Mouse (Mus musculus) MEL (cell line): Measurements from ENCODE around the gene Sgsm3. TPM values are rescaled to one million over a fixed set of nuclear protein-coding genes. Genes with fewer than 3 reads are reported as not detected.

ENCODE experiments used
- DNase-seq: peaks from one replicate; pipeline ENCODE4 v3.0.0; 2011; ENCODE audit warnings: low read depth, low spot score
- H3K27ac ChIP-seq: 2 replicates; pipeline ENCODE4 v1.5.1; 2012; ENCODE audit warnings: low read depth, mild to moderate bottlenecking, control low read depth, low read length, moderate library complexity; ENCODE audit not compliant: control insufficient read depth
- H3K27me3 ChIP-seq, 2 experiments: fragments of 150-350 bp in 1 of 2; sonication (generic) in 1 of 2; 2 replicates each; pipeline ENCODE4 v1.6.1; 2012; ENCODE audit warnings: low read length in 2 of 2, mild to moderate bottlenecking in 2 of 2, improper control_type of control experiment in 1 of 2, moderate library complexity in 1 of 2; ENCODE audit not compliant: insufficient read depth in 2 of 2, control insufficient read depth in 1 of 2
- H3K36me3 ChIP-seq, 2 experiments: 2 replicates each; pipeline ENCODE4 v1.6.1; 2012 to 2014; ENCODE audit warnings: low read length in 2 of 2, improper control_type of control experiment in 1 of 2, inconsistent platforms in 1 of 2, mild to moderate bottlenecking in 1 of 2; ENCODE audit not compliant: insufficient read depth in 2 of 2, control insufficient read depth in 1 of 2
- H3K4me1 ChIP-seq, 2 experiments: fragments of 150-350 bp in 1 of 2; sonication (generic) in 1 of 2; 2 replicates each; pipeline ENCODE4 v1.6.1; 2012; ENCODE audit warnings: low read length in 2 of 2, improper control_type of control experiment in 1 of 2, mild to moderate bottlenecking in 1 of 2; ENCODE audit not compliant: insufficient read depth in 2 of 2, control insufficient read depth in 1 of 2
- H3K4me3 ChIP-seq, 2 experiments: fragments of 150-350 bp in 1 of 2; sonication (generic) in 1 of 2; 2 replicates each; pipeline ENCODE4 v1.5.1; 2012; ENCODE audit warnings: low read depth in 2 of 2, low read length in 2 of 2, mild to moderate bottlenecking in 2 of 2, moderate library complexity in 2 of 2, control low read depth in 1 of 2, improper control_type of control experiment in 1 of 2; ENCODE audit not compliant: control insufficient read depth in 1 of 2, insufficient read depth in 1 of 2
- H3K79me2 ChIP-seq: 2 replicates; pipeline ENCODE4 v1.6.1; 2012; ENCODE audit warnings: mild to moderate bottlenecking, low read length, moderate library complexity; ENCODE audit not compliant: control insufficient read depth, poor library complexity, insufficient read depth
- H3K9ac ChIP-seq: 2 replicates; pipeline ENCODE4 v1.6.1; 2012; ENCODE audit warnings: low read depth, mild to moderate bottlenecking, control low read depth, low read length, moderate library complexity; ENCODE audit not compliant: control insufficient read depth, poor library complexity, severe bottlenecking
- H3K9me3 ChIP-seq: fragments of 150-350 bp; sonication (generic); replicated peaks from 2 replicates; pipeline ENCODE4 v1.6.1; 2012; ENCODE audit warnings: mild to moderate bottlenecking, low read length, improper control_type of control experiment, moderate library complexity; ENCODE audit not compliant: insufficient read depth
- BHLHE40 ChIP-seq: IDR thresholded peaks from 2 replicates; pipeline ENCODE4 v1.6.1; 2012; ENCODE audit warnings: low read depth, mild to moderate bottlenecking, inconsistent platforms, low read length, improper control_type of control experiment, borderline replicate concordance
- CHD1 ChIP-seq: IDR thresholded peaks from 2 replicates; pipeline ENCODE4 v1.6.1; 2012; ENCODE audit warnings: low read depth, mild to moderate bottlenecking, inconsistent platforms, low read length, improper control_type of control experiment
- ELF1 ChIP-seq: IDR thresholded peaks from 2 replicates; pipeline ENCODE4 v1.6.1; 2014; ENCODE audit warnings: low read depth, mild to moderate bottlenecking, inconsistent platforms, low read length, improper control_type of control experiment, moderate library complexity
- ETS1 ChIP-seq: IDR thresholded peaks from 2 replicates; pipeline ENCODE4 v1.6.1; 2012; ENCODE audit warnings: low read depth, mild to moderate bottlenecking, inconsistent platforms, low read length, improper control_type of control experiment, moderate library complexity
- GABPA ChIP-seq: IDR thresholded peaks from 2 replicates; pipeline ENCODE4 v1.6.1; 2012; ENCODE audit warnings: low read depth, mild to moderate bottlenecking, inconsistent platforms, low read length, improper control_type of control experiment, moderate library complexity
- GATA1 ChIP-seq: IDR thresholded peaks from 2 replicates; pipeline ENCODE4 v1.6.1; 2011; ENCODE audit warnings: low read depth, low read length, improper control_type of control experiment
- HCFC1 ChIP-seq: IDR thresholded peaks from 2 replicates; pipeline ENCODE4 v1.6.1; 2012; ENCODE audit warnings: low read depth, mild to moderate bottlenecking, inconsistent platforms, low read length, improper control_type of control experiment, moderate library complexity
- MAZ ChIP-seq: IDR thresholded peaks from 2 replicates; pipeline ENCODE4 v1.6.1; 2012; ENCODE audit warnings: low read depth, mild to moderate bottlenecking, inconsistent platforms, low read length, improper control_type of control experiment
- MEF2A ChIP-seq: IDR thresholded peaks from 2 replicates; pipeline ENCODE4 v1.6.1; 2014; ENCODE audit warnings: low read depth, mild to moderate bottlenecking, inconsistent platforms, low read length, improper control_type of control experiment; ENCODE audit not compliant: poor library complexity, insufficient replicate concordance, severe bottlenecking; ENCODE audit errors: extremely low read depth
- MXI1 ChIP-seq: IDR thresholded peaks from 2 replicates; pipeline ENCODE4 v1.6.1; 2011; ENCODE audit warnings: mild to moderate bottlenecking, low read depth, low read length, improper control_type of control experiment
- MYB ChIP-seq: IDR thresholded peaks from 2 replicates; pipeline ENCODE4 v1.6.1; 2011; ENCODE audit warnings: mild to moderate bottlenecking, low read depth, low read length, improper control_type of control experiment
- MYC ChIP-seq: IDR thresholded peaks from 2 replicates; pipeline ENCODE4 v1.6.1; 2011; ENCODE audit warnings: low read depth, mild to moderate bottlenecking, low read length, improper control_type of control experiment, moderate library complexity
- NELFE ChIP-seq: IDR thresholded peaks from 2 replicates; pipeline ENCODE4 v1.6.1; 2011; ENCODE audit warnings: low read depth, low read length, improper control_type of control experiment
- NRF1 ChIP-seq: IDR thresholded peaks from 2 replicates; pipeline ENCODE4 v1.6.1; 2014; ENCODE audit warnings: low read depth, mild to moderate bottlenecking, inconsistent platforms, low read length, improper control_type of control experiment, moderate library complexity; ENCODE audit not compliant: poor library complexity, insufficient read depth, severe bottlenecking
- POLR2AphosphoS5 ChIP-seq: IDR thresholded peaks from 2 replicates; pipeline ENCODE4 v1.6.1; 2012; ENCODE audit warnings: low read depth, borderline replicate concordance, mild to moderate bottlenecking, inconsistent platforms, low read length, moderate library complexity, mixed read lengths
- RAD21 ChIP-seq: IDR thresholded peaks from 2 replicates; pipeline ENCODE4 v1.6.1; 2011; ENCODE audit warnings: mild to moderate bottlenecking, low read depth, low read length, improper control_type of control experiment
- RCOR1 ChIP-seq: IDR thresholded peaks from 2 replicates; pipeline ENCODE4 v1.6.1; 2012; ENCODE audit warnings: low read depth, mild to moderate bottlenecking, inconsistent platforms, low read length, improper control_type of control experiment
- TAL1 ChIP-seq: IDR thresholded peaks from 2 replicates; pipeline ENCODE4 v1.6.1; 2012; ENCODE audit warnings: mild to moderate bottlenecking, inconsistent platforms, low read length, moderate library complexity, mixed read lengths
- TBP ChIP-seq: IDR thresholded peaks from 2 replicates; pipeline ENCODE4 v1.8.0; 2011; ENCODE audit warnings: low read depth, low read length, improper control_type of control experiment
- UBTF ChIP-seq: IDR thresholded peaks from 2 replicates; pipeline ENCODE4 v1.6.1; 2012; ENCODE audit warnings: low read depth, mild to moderate bottlenecking, inconsistent platforms, low read length, improper control_type of control experiment, moderate library complexity, borderline replicate concordance; ENCODE audit not compliant: insufficient read depth
- USF1 ChIP-seq: IDR thresholded peaks from 2 replicates; pipeline ENCODE4 v1.6.1; 2014; ENCODE audit warnings: low read depth, mild to moderate bottlenecking, inconsistent platforms, low read length, improper control_type of control experiment, moderate library complexity
- USF2 ChIP-seq, 2 experiments: IDR thresholded peaks; 2 replicates each; pipeline ENCODE4 v1.6.1; 2011 to 2012; ENCODE audit warnings: improper control_type of control experiment in 2 of 2, low read length in 2 of 2, borderline replicate concordance in 1 of 2, inconsistent platforms in 1 of 2, low read depth in 1 of 2, mild to moderate bottlenecking in 1 of 2; ENCODE audit not compliant: insufficient read depth in 1 of 2
- ZKSCAN1 ChIP-seq: IDR thresholded peaks from 2 replicates; pipeline ENCODE4 v1.6.1; 2012; ENCODE audit warnings: low read depth, mild to moderate bottlenecking, inconsistent platforms, low read length, improper control_type of control experiment, moderate library complexity
- ZMIZ1 ChIP-seq: IDR thresholded peaks from 2 replicates; pipeline ENCODE4 v1.6.1; 2012; ENCODE audit warnings: low read depth, mild to moderate bottlenecking, inconsistent platforms, low read length, improper control_type of control experiment, moderate library complexity
- ZNF384 ChIP-seq: IDR thresholded peaks from 2 replicates; pipeline ENCODE4 v1.6.1; 2012; ENCODE audit warnings: low read depth, mild to moderate bottlenecking, inconsistent platforms, low read length, improper control_type of control experiment
- polyA plus RNA-seq, 2 experiments: library from polyadenylated mRNA; stranded (reverse) in 1 of 2; unstranded in 1 of 2; fragments of >175 nt in 1 of 2; fragments of >200 nt in 1 of 2; gene quantifications; 2 replicates each; pipeline versions ENCODE4 v1.2.1 to v1.2.4; 2012; ENCODE audit warnings: low replicate concordance in 2 of 2, low read depth in 1 of 2; ENCODE audit not compliant: insufficient read length in 2 of 2, insufficient read depth in 1 of 2, missing spikeins in 1 of 2
- total RNA-seq: library from RNA; depleted of rRNA; stranded (reverse); fragments of 300-350 nt; gene quantifications from 2 replicates; pipeline ENCODE4 v1.2.3, GENCODE M21; 2012

Sgsm3 gene
- total and polyA plus RNA-seq, 3 experiments: 33.0 to 39.5 TPM; not detected in 1

DNA sequence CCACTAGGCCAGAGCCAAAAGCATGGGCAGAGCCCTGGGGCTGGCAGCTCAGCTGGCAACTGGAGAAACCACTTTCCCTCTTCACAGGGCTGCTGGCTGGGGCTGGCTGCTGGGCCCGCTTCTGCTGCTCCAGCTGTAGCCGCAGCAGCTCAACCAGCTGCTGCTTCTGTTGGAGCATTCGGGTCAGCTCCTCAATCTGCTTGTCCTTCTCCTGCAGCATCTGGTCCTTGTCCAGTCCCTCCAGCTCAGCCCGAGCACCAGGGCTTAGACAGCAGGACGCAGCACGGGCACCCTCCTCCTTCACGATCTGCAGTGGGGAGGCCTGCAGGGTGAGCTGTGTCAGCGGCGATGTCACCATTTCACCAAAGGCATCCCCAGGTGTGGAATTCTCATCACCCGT lies 38.9 kb downstream of the Sgsm3 start:
- Histone ChIP-seq H3K27me3 (no peaks in the 10 kb centered on the region), H3K4me3 (no peak overlapping the region), H3K4me1 (peaks cover 0 to under 1% of the 10 kb centered on the region in 2 experiments; a peak in 1 of 4 replicates), H3K79me2 (no peaks in the 10 kb centered on the region), H3K9me3 (no peaks in the 10 kb centered on the region), H3K36me3 (no peaks in the 10 kb centered on the region), H3K9ac (no peak overlapping the region), H3K27ac (no peak overlapping the region)
- TF ChIP-seq ZKSCAN1: no peak
- no peak for TF ChIP-seq ZNF384
- TF ChIP-seq TAL1: no peak
- TF ChIP-seq ETS1: no peak
- no peak for TF ChIP-seq USF1
- no peak for TF ChIP-seq HCFC1
- no peak for TF ChIP-seq CHD1
- no peak for TF ChIP-seq NRF1
- no peak for TF ChIP-seq MEF2A
- no peak for TF ChIP-seq MYC
- TF ChIP-seq MAZ: no peak
- TF ChIP-seq RAD21: no peak
- TF ChIP-seq GATA1: no peak
- TF ChIP-seq GABPA: no peak
- no peak for TF ChIP-seq TBP
- no peak for TF ChIP-seq ELF1
- TF ChIP-seq RCOR1: no peak
- DNase-seq: no peak

DNA sequence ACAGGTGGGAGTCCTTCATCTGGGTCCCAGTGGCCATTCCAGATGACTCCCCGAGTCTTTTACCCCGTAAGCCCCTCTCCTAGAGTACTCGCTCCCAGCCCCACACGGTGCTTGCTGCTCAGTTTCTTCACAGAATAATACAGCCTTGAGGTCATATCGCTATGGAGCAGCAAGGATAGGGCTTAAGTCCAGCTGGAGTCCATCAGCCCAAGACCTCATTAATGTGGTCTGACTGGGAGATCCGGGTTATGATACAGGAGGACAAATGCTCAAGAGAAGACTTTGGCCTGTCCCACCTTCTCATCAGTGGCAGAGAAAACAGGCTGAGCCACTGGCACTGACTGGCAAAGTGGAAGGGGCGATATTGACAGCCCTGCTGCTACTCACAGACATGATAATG lies 39.7 kb downstream of the Sgsm3 start:
- H3K4me3 ChIP-seq: no peak overlapping the region
- no peak overlapping the region for H3K27ac ChIP-seq
- no peak overlapping the region for H3K9ac ChIP-seq
- TF ChIP-seq UBTF: no peak
- no peak for TF ChIP-seq GABPA
- TF ChIP-seq ETS1: no peak
- TF ChIP-seq ZKSCAN1: no peak
- TF ChIP-seq BHLHE40: no peak
- TF ChIP-seq HCFC1: no peak
- TF ChIP-seq RAD21: no peak
- no peak for TF ChIP-seq POLR2AphosphoS5
- TF ChIP-seq MYB: no peak
- TF ChIP-seq MXI1: no peak
- TF ChIP-seq USF2 (IDR thresholded peaks at IDR 0.05; ENCODE audit: borderline replicate concordance in 1 of 2, insufficient read depth in 1 of 2, low read depth in 1 of 2, low read length in 2 of 2): no peak
- TF ChIP-seq NELFE: no peak
- TF ChIP-seq ZMIZ1: no peak
- no peak for TF ChIP-seq USF1
- no peak for TF ChIP-seq MAZ
- TF ChIP-seq CHD1: no peak
- peaks cover 0 to 7% of the 10 kb centered on the region in 2 experiments; a peak in 2 of 4 replicates for H3K4me1 ChIP-seq
- H3K79me2 ChIP-seq: no peaks in the 10 kb centered on the region
- 0 out of 4 replicates have a peak, but pooled peaks cover 0 to 2% of the 10 kb centered on the region in 2 experiments for H3K36me3 ChIP-seq
- H3K27me3 ChIP-seq: no peaks in the 10 kb centered on the region
- DNase-seq: no peak
- no peaks in the 10 kb centered on the region for H3K9me3 ChIP-seq
